Mouse (Mus musculus) liver, embryonic 16.5 days (tissue): ENCODE measurements around the gene Cdadc1. TPM values are rescaled to one million over a fixed set of nuclear protein-coding genes. Genes with fewer than 3 reads are reported as not detected.

Experiments used
- ATAC-seq: fragments of 200-750 bp; cut with Nextera tagmentation; 2 replicates; pipeline ENCODE4 v1.8.0; 2017; ENCODE audit warnings: low read depth, mild to moderate bottlenecking, moderate number of reproducible peaks, moderate library complexity
- H3K27ac ChIP-seq: fragments of 300-500 bp; sonication (generic); 2 replicates; pipeline ENCODE4 v1.5.1; 2014; ENCODE audit warnings: mild to moderate bottlenecking, low read length
- H3K27me3 ChIP-seq: fragments of 300-500 bp; sonication (generic); 2 replicates; pipeline ENCODE4 v1.6.1; 2014; ENCODE audit warnings: low read depth, low read length, mixed read lengths; ENCODE audit not compliant: control insufficient read depth, insufficient read depth
- H3K36me3 ChIP-seq: fragments of 300-500 bp; sonication (generic); 2 replicates; pipeline ENCODE4 v1.6.1; 2014; ENCODE audit warnings: mild to moderate bottlenecking; ENCODE audit not compliant: control insufficient read depth, insufficient read depth
- H3K4me1 ChIP-seq: fragments of 300-500 bp; sonication (generic); 2 replicates; pipeline ENCODE4 v1.6.1; 2014; ENCODE audit warnings: low read depth, low read length, mixed read lengths; ENCODE audit not compliant: control insufficient read depth
- H3K4me2 ChIP-seq: fragments of 300-500 bp; sonication (generic); 2 replicates; pipeline ENCODE4 v1.6.1; 2014; ENCODE audit warnings: low read depth, low read length, mixed read lengths
- H3K4me3 ChIP-seq: fragments of 300-500 bp; sonication (generic); 2 replicates; pipeline ENCODE4 v1.5.1; 2014; ENCODE audit warnings: low read depth, mild to moderate bottlenecking, low read length
- H3K9ac ChIP-seq: fragments of 300-500 bp; sonication (generic); 2 replicates; pipeline ENCODE4 v1.6.1; 2014; ENCODE audit warnings: low read depth, low read length
- H3K9me3 ChIP-seq: fragments of 300-500 bp; sonication (generic); replicated peaks from 2 replicates; pipeline ENCODE4 v1.6.1; 2016; ENCODE audit warnings: low read length; ENCODE audit not compliant: control insufficient read depth
- WGBS: fragments of 180-500 bp; shearing (Covaris S2); extraction: QIAGEN DNeasy Blood & Tissue Kit; methylation state at CpG from one replicate; pipeline ENCODE4 v1.1.7; 2014; ENCODE audit not compliant: insufficient replicate concordance; 5-methylcytosine and 5-hydroxymethylcytosine counted together
- polyA plus RNA-seq: library from polyadenylated mRNA; unstranded; fragments of >200 nt; fragmentation: Nextera tagmentation; extraction: Ambion mirVana; gene quantifications from 2 replicates; pipeline ENCODE4 v1.2.1, GENCODE M21; 2015

Cdadc1 gene
- polyA plus RNA-seq, 1 experiment from 2014 or later = 16.2 TPM

- no peak for ATAC-seq
- 72% methylated on average over 5 of the region's 5 CpGs for WGBS
- Histone ChIP-seq H3K4me3 (no peak overlapping the region), H3K27me3 (no peaks in the 10 kb centered on the region), H3K9me3 (no peaks in the 10 kb centered on the region), H3K4me1 (no peaks in the 10 kb centered on the region), H3K27ac (no peak overlapping the region), H3K4me2 (no peak overlapping the region), H3K36me3 (no peaks in the 10 kb centered on the region), H3K9ac (no peak overlapping the region)
Measured at GRCm38 (mm10) chr14:59633295-59633898, 35.6 kb upstream of the Cdadc1 start.

GRCm38 (mm10) chr14:59632067-59632466 lies 34.3 kb upstream of the Cdadc1 start:
- no peak for ATAC-seq
- 59% methylated on average over 6 of the region's 6 CpGs for WGBS
- no peak overlapping the region for H3K27ac ChIP-seq
- no peak overlapping the region for H3K4me3 ChIP-seq
- no peak overlapping the region for H3K9ac ChIP-seq
- peaks cover 5% of the 10 kb centered on the region for H3K27me3 ChIP-seq
- H3K4me2 ChIP-seq = no peak overlapping the region
- H3K4me1 ChIP-seq = no peaks in the 10 kb centered on the region
- H3K9me3 ChIP-seq = no peaks in the 10 kb centered on the region
- H3K36me3 ChIP-seq = no peaks in the 10 kb centered on the region

GRCm38 (mm10) chr14:59630096-59630495 lies 32.3 kb upstream of the Cdadc1 start:
- Histone ChIP-seq H3K9me3 (no peaks in the 10 kb centered on the region), H3K4me3 (no peak overlapping the region), H3K9ac (no peak overlapping the region), H3K27me3 (peaks cover 24% of the 10 kb centered on the region), H3K27ac (no peak overlapping the region), H3K4me2 (no peak overlapping the region), H3K4me1 (peaks cover 2% of the 10 kb centered on the region), H3K36me3 (no peaks in the 10 kb centered on the region)
- WGBS = 71% methylated on average over 9 of the region's 9 CpGs
- ATAC-seq = no peak

DNA sequence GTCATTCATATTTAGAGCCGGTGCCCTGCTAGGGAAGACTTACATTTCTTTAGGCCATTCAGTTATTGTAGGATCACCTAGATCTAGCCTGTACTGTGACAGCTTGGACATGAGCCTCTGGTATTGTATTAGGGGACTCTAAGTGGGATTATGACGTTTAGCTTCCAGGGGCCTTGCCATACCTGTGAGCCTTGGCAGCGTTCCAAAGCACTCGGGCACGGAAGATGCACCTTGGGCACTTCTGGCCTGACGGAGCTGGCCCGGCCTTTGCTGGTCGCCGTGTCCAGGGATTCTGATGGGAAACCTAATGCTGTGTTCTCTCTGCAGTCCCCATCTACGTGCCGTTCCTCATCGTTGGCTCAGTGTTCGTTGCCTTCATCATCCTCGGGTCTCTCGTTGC lies 31.5 kb upstream of the Cdadc1 start:
- Histone ChIP-seq H3K36me3 (no peaks in the 10 kb centered on the region), H3K4me2 (no peak overlapping the region), H3K4me3 (no peak overlapping the region), H3K9me3 (no peaks in the 10 kb centered on the region), H3K4me1 (peaks cover 2% of the 10 kb centered on the region), H3K27me3 (peaks cover 32% of the 10 kb centered on the region), H3K27ac (no peak overlapping the region), H3K9ac (no peak overlapping the region)
- no peak for ATAC-seq
- WGBS = 83% methylated on average over 15 of the region's 15 CpGs

- Histone ChIP-seq H3K4me2 (no peak overlapping the region), H3K4me1 (peaks cover 2% of the 10 kb centered on the region), H3K36me3 (no peaks in the 10 kb centered on the region), H3K4me3 (no peak overlapping the region), H3K27ac (no peak overlapping the region), H3K9ac (no peak overlapping the region), H3K9me3 (no peaks in the 10 kb centered on the region), H3K27me3 (peaks cover 32% of the 10 kb centered on the region)
- ATAC-seq = no peak
- 54% methylated on average over 7 of the region's 7 CpGs for WGBS
Measured at GRCm38 (mm10) chr14:59627823-59628222, 30.1 kb upstream of the Cdadc1 start.

DNA sequence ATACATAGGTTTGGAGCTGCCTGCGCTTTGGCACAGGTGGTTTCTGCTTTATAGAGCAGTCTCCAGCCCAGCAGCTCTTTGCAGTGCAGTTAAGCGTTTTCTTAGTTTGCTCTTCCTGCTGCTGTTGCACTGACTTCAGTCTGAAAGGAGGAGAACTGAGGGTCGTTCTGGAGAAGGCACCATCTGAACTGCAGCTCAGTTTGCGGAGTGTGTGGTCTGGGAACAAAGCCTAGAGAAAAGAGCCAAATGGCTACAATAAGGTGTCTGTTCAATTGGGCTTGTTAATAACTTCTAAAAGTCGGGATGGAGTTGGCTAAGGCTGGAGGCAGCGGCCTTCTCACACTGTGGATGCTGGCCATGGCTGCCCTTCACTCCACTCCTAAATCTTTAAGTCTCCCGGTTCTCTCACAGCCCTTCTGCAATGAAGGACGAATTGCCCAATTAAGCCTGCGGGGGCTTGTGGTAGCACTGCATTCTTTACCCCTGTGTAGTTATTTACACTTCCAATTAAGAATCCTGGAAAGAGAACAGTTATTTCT lies 29.5 kb upstream of the Cdadc1 start:
- no peaks in the 10 kb centered on the region for H3K9me3 ChIP-seq
- WGBS = 51% methylated on average over 9 of the region's 9 CpGs
- H3K9ac ChIP-seq = no peak overlapping the region
- H3K27ac ChIP-seq = no peak overlapping the region
- peaks cover 32% of the 10 kb centered on the region for H3K27me3 ChIP-seq
- no peak overlapping the region for H3K4me2 ChIP-seq
- peaks cover 2% of the 10 kb centered on the region for H3K4me1 ChIP-seq
- no peaks in the 10 kb centered on the region for H3K36me3 ChIP-seq
- no peak overlapping the region for H3K4me3 ChIP-seq
- no peak for ATAC-seq

GRCm38 (mm10) chr14:59626711-59627110 lies 29.0 kb upstream of the Cdadc1 start:
- ATAC-seq = no peak
- peaks cover 2% of the 10 kb centered on the region for H3K4me1 ChIP-seq
- no peak overlapping the region for H3K27ac ChIP-seq
- 36% methylated on average over 8 of the region's 8 CpGs for WGBS
- H3K4me3 ChIP-seq = no peak overlapping the region
- 0 out of 2 replicates have a peak overlapping the region, but pooled peaks have one; percentile 65 for H3K4me2 ChIP-seq
- peaks cover 32% of the 10 kb centered on the region for H3K27me3 ChIP-seq
- H3K36me3 ChIP-seq = no peaks in the 10 kb centered on the region
- H3K9ac ChIP-seq = no peak overlapping the region
- no peaks in the 10 kb centered on the region for H3K9me3 ChIP-seq

- 0 out of 2 replicates have a peak overlapping the region, but pooled peaks have one; percentile 16 for H3K9ac ChIP-seq
- H3K4me3 ChIP-seq = peak overlapping the region; percentile 57
Measured at GRCm38 (mm10) chr14:59625806-59626364, 28.1 kb upstream of the Cdadc1 start.

GRCm38 (mm10) chr14:59625158-59625805 lies 27.5 kb upstream of the Cdadc1 start, which contains the start of gene Shisa2:
TSS of gene Shisa2 (plus strand) at chr14:59625308.
- peak; percentile 62 for ATAC-seq
- Histone ChIP-seq H3K9ac (no peak within 1 kb of the TSS), H3K4me1 (peaks cover 2% of the 10 kb centered on the region), H3K36me3 (no peaks in the 10 kb centered on the region), H3K9me3 (no peaks in the 10 kb centered on the region), H3K27ac (no peak within 1 kb of the TSS), H3K4me3 (peak within 1 kb of the TSS; percentile 57), H3K27me3 (peaks cover 32% of the 10 kb centered on the region), H3K4me2 (peak within 1 kb of the TSS; percentile 65)
- 1% methylated on average over 56 of the region's 65 CpGs for WGBS

More at GRCm38 (mm10) chr14:59625806-59626364, 28.1 kb upstream of the Cdadc1 start:
- Histone ChIP-seq H3K4me2 (peak overlapping the region; percentile 65), H3K9me3 (no peaks in the 10 kb centered on the region), H3K27ac (no peak overlapping the region), H3K27me3 (peaks cover 32% of the 10 kb centered on the region), H3K4me1 (peaks cover 2% of the 10 kb centered on the region), H3K36me3 (no peaks in the 10 kb centered on the region)
- ATAC-seq = no peak
- under 1% methylated on average over 51 of the region's 51 CpGs for WGBS
